Mouse (Mus musculus) embryonic fibroblast, embryonic 13.5 days (primary cell): Measurements from ENCODE around the gene Zfp536. TPM values are rescaled to one million over a fixed set of nuclear protein-coding genes. Genes with fewer than 3 reads are reported as not detected.

ENCODE experiments used
- H3K27ac ChIP-seq: 2 replicates; pipeline ENCODE4 v1.5.1; 2012; ENCODE audit warnings: low read length, control low read depth, inconsistent platforms; ENCODE audit not compliant: insufficient read depth
- H3K4me1 ChIP-seq: 2 replicates; pipeline ENCODE4 v1.6.1; 2011; ENCODE audit warnings: low read length; ENCODE audit not compliant: control insufficient read depth, insufficient read depth
- H3K4me3 ChIP-seq: 2 replicates; pipeline ENCODE4 v1.5.1; 2011; ENCODE audit warnings: mild to moderate bottlenecking, control low read depth, low read length; ENCODE audit not compliant: insufficient read depth
- CTCF ChIP-seq: IDR thresholded peaks from 2 replicates; pipeline ENCODE4 v1.5.1; 2011; ENCODE audit warnings: mild to moderate bottlenecking, control low read depth, low read length, moderate library complexity, borderline replicate concordance; ENCODE audit not compliant: insufficient read depth
- POLR2A ChIP-seq: IDR thresholded peaks from 2 replicates; pipeline ENCODE4 v1.6.1; 2011; ENCODE audit warnings: low read depth, mild to moderate bottlenecking, control low read depth, low read length, moderate library complexity
- polyA plus RNA-seq: library from polyadenylated mRNA; stranded (reverse); fragments of >200 nt; gene quantifications from 2 replicates; pipeline ENCODE4 v1.2.4, GENCODE M21; 2011; ENCODE audit warnings: low read depth; ENCODE audit not compliant: missing spikeins, insufficient read length

The Zfp536 gene
- polyA plus RNA-seq, 1 experiment: 1.4 TPM

DNA sequence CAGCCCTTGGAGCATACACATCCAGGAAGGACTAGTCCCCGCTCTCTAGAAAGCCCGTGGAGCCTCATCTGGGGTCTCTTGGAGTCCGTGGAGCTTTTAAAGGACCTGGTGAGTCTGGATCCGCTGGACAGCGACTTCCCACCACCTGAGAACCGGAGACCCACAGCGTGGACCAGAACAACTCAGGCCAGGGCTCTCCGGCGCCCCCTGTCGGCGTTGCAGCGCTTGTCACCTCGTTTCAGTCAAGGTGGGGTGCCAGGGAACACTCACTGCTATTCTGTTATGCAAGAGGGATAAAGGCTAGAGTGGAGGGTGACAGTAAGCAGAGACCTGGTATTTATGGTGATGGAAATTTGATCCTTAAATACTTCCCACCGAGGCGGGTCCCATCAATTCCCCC lies 2.1 kb upstream of the Zfp536 start:
- TF ChIP-seq CTCF: peak; percentile 72
- TF ChIP-seq POLR2A: no peak
- Histone ChIP-seq H3K4me3 (no peak overlapping the region), H3K27ac (no peak overlapping the region), H3K4me1 (no peaks in the 10 kb centered on the region)

DNA sequence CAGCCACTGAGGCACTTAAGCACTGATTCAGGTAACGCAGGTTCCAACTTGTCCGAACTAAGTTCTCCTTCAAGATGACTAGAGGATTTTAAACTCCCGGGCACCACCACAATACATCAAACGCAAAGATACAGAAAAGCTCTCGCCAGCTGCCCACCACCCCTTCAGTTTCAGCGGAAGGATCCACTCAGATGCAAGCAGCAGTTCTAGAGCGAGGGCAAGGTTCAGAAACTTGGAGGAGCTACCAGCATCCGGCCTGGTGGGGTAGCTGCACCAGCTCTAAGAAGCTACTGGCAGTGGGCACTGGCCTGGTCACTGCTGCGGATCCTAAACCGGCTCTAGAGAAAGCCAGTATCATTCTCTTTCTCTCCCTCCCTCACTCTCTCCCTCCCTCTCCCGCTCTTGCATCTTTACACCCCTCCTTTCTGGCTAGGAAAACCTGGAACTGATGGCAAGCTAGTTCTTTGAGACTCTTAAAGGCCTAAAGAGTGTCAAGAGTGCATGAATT lies 1.1 kb upstream of the Zfp536 start:
- no peak for TF ChIP-seq POLR2A
- no peak for TF ChIP-seq CTCF
- H3K4me3 ChIP-seq: no peak overlapping the region
- H3K4me1 ChIP-seq: no peaks in the 10 kb centered on the region
- no peak overlapping the region for H3K27ac ChIP-seq

DNA sequence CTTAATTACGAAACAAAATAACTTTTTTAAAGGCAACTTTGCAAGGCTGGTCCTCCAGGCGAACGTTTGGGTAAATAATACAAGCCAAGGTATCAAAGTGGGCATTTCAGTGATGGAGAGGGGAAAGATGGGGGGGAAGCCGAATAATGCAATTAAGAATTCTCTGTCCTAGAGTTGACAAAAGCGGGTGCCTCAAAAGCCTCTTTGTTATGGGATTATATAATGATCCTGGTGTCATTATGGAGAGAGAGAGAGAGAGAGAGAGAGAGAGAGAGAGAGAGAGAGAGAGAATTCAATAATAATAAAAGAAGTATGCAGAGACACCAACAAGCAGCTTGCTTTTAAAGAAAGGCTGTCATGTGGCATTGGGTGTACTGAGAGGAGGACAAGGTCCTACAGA lies 465 bp upstream of the Zfp536 start:
- TF ChIP-seq POLR2A: no peak
- no peak for TF ChIP-seq CTCF
- H3K27ac ChIP-seq: no peak overlapping the region
- no peaks in the 10 kb centered on the region for H3K4me1 ChIP-seq
- no peak overlapping the region for H3K4me3 ChIP-seq

DNA sequence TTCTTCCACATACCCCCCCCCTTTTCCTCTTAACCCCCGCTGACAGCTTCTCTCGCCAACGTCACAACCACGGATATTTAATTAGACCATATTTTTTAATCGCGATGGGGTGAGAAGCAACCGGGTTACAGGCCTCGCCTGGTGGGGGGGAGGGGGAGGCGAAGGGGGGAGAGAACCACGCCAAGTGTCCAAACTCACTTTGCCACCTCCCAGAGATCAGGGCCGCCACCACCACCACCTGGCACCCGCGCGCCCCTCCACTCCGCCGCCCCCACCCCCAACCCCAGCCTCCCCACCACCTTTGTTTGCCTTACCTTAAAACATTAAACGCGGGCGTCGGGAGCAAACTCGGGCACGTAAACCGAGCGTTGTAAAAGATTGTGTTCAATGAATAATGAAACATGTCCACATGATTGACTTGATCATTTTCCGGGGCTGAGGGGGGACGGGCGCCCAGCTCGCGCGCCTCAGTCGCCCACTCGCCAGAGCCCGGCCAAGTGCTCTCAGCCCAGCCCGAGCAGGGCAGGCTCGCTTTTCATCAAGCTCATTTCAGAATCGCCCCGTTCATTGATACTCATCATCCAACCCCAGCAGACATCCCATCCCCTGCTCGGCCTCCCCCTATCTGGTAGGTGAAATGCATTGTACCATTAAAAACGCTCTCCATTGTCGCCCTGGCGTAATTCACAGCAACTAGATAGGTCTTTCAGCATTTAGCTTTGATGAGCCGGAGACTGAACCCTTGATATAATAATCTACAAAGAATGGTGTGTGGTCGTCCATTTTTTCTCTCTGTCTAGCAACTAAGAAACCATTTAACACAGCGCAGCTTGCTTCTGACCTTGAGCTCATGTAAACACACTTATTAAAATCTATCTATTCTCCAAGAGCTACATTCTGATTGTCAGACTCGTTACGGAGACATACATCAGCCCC lies 797 bp downstream of the Zfp536 start:
- no peaks in the 10 kb centered on the region for H3K4me1 ChIP-seq
- H3K4me3 ChIP-seq: peak overlapping the region; percentile 69
- H3K27ac ChIP-seq: no peak overlapping the region
- TF ChIP-seq POLR2A (no peak), CTCF (no peak)

DNA sequence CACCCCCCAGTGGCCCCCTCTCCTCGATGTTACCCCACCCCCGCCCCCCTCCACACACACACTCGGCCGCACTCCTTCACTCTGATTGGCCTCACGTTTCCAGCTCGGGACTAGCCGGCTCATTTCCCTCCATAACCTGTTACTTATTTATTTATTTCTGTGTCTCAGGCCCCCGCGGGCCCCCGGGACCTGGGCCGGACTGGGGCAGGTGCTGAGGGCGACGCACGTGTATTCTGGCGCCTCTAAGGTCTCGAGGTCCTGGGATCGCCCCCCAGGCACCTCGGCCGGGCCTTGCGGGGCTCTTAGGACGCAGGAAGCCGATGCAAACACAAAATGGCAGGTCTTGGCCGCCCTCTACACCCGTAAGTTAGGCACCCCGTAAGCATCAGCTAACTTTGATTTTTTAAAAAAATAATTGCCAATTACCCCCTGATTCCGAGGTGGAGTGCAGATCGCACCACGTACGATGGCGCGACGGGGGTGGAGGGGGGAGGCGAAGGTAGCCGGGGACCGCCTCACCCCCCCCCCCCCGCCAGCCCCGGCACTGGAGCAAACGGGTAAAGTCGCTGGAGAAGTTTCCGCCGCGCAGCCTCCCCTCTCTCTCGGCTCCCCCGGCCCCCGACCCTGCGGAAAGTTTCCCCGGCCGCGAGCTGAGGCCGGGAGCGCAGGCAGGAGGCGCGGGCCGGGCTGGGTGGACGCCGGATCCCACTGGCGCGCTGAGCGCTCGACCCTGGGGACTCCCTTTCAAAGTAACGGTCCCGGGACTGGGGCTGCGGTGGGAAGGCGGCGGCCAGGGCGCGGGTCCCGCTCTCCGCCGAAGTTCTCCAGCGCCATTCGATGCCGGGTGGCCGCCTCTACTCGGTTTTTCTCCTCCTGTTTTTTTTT lies 1.7 kb downstream of the Zfp536 start:
- Histone ChIP-seq H3K4me3 (peak overlapping the region; percentile 69), H3K27ac (no peak overlapping the region), H3K4me1 (no peaks in the 10 kb centered on the region)
- TF ChIP-seq CTCF: no peak
- TF ChIP-seq POLR2A: no peak

DNA sequence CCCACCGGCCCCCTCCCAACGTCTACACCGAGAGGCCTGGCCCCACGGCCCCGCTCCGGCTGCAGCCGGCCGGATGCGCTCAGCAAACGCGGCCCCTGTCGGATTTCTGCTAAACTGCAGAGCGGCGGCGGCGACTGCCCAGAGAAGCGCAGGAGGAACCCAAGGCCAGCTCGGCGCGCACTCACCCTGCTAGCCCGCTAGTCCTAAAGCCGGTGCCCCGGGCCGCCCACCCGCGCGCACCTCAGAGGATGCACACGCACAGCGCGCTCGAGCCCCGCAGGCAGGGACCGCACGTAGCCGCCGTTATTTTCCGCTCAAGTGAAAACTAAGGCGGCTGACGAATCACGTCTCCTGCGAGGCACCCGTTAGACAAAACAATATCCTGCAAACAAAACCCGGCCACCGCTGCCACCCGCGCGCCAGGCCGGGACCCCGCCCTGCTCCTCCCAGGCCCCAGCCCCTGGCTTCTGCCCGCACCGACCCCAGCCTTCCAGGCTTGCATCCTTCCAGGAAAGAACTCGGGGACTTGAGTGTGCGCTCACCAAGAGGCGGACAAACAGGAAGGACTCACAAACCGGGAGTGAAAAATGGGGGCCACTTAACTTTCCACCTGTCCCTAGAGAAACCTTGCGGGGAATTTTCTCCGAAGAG lies 2.9 kb downstream of the Zfp536 start:
- TF ChIP-seq CTCF: 0 out of 2 replicates have a peak, but pooled peaks have one; percentile 26
- no peak for TF ChIP-seq POLR2A
- H3K4me1 ChIP-seq: no peaks in the 10 kb centered on the region
- H3K27ac ChIP-seq: no peak overlapping the region
- H3K4me3 ChIP-seq: peak overlapping the region; percentile 39

DNA sequence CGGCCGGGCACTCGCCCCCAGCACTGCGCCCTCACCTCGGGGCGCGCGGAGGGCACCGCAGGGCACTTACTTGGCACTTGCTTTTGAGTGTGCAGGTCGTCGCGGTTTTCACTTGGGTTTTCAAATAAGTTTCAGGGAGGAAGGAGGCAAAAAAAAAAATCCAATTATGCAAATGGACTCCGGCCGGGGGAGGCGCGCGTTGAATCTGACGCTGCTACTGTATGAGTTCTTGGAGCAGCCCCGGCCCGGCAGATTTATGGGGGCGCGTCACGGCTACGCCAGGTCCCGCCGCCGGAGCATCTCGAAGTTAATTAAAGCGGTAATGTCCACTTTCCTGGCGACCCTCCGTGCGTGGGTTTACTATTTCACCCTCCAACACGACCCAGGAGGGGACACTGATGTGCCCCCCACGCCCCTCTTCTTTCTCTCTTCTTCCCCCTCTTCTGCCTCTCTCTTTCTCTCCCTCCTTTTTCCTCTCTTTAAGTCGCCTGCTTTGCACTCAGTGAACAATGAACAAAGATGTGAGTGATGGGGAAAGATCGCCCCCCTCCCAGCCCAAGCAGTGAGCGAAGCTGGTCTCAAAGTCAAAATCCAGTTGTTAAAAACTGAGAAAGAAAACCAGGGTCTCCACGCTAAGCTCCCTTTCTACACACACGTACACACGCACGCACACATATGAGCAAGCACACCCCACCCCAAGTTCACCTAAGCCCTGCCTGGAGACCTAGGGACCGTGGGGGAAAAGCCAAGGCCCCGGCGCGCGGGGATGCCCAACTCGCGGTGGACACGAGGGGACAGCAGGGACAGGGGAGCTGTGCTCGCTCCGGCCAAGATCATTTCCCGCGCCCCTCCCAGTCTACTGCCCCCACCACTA lies 3.7 kb downstream of the Zfp536 start:
- Histone ChIP-seq H3K4me1 (no peaks in the 10 kb centered on the region), H3K27ac (no peak overlapping the region), H3K4me3 (peak overlapping the region; percentile 39)
- no peak for TF ChIP-seq POLR2A
- no peak for TF ChIP-seq CTCF

DNA sequence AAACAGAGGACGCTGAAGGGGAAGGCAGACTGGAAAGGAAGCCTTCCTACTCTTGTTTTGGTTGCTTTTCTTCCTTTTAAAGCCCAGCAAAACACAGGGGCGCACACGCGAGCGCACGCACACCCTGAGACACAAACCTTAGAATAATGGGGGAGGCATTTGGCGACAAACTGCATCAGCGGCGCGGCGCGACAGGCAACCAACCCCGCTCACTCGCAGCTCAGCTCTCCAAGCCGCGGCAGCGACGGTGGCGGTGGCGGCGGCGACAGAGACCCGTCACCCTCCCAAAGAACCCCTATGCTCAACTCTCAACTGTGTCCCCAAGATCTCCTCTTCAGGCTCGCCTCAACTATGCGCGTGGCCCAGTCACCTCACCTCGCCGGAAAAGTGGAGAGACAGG lies 4.4 kb downstream of the Zfp536 start:
- no peak overlapping the region for H3K27ac ChIP-seq
- no peak for TF ChIP-seq POLR2A
- no peak for TF ChIP-seq CTCF
- H3K4me3 ChIP-seq: peak overlapping the region; percentile 39
- no peaks in the 10 kb centered on the region for H3K4me1 ChIP-seq
